In genomic region chr3:131637664-131638063, GRCm38 (mm10) we compare ENCODE assay signal across 12 mouse cellular contexts.
A peak's percentile ranks its signal among the peaks of the same experiment; 100 is the strongest.
DNase-seq lines count a peak whose midpoint lies in the region; ATAC-seq and TF ChIP-seq lines count a peak whose summit lies in the region.
"Had no signal": no experiment of that assay in that cellular context is flagged by ENCODE, and none has a peak within 500 bp of the region (broad histone marks: within the 10 kb centered on the region; RNA-seq: fewer than 3 reads in every experiment).

No protein-coding gene starts in this region.

- no peak overlapping the region for H3K4me3 ChIP-seq in forebrain, embryonic 10.5 days
- H3K4me3 ChIP-seq in forebrain, embryonic 16.5 days (replicated peaks; ENCODE audit: low read length) = no peak overlapping the region
- no peak overlapping the region for H3K4me3 ChIP-seq in hindbrain, embryonic 15.5 days
- H3K4me3 ChIP-seq in midbrain, embryonic 16.5 days (ENCODE audit: low read depth, low read length) = no peak overlapping the region
- no peak overlapping the region for H3K4me3 ChIP-seq in kidney, adult 2 months (ENCODE audit: insufficient read depth, low read depth, low read length)
- H3K4me3 ChIP-seq: embryonic facial prominence, embryonic 12.5 days; kidney, embryonic 15.5 days had no signal

- H3K4me2 ChIP-seq in forebrain, embryonic 16.5 days (ENCODE audit: low read length) = no peak overlapping the region
- no peak overlapping the region for H3K4me2 ChIP-seq in hindbrain, embryonic 15.5 days
- H3K4me2 ChIP-seq in midbrain, embryonic 16.5 days (ENCODE audit: low read length) = no peak overlapping the region
- H3K4me2 ChIP-seq: embryonic facial prominence, embryonic 12.5 days; kidney, embryonic 15.5 days had no signal

- H3K9me3 ChIP-seq in forebrain, embryonic 10.5 days = no peaks in the 10 kb centered on the region
- no peaks in the 10 kb centered on the region for H3K9me3 ChIP-seq in forebrain, embryonic 16.5 days (ENCODE audit: control insufficient read depth, low read length)
- no peaks in the 10 kb centered on the region for H3K9me3 ChIP-seq in hindbrain, embryonic 15.5 days
- no peaks in the 10 kb centered on the region for H3K9me3 ChIP-seq in midbrain, embryonic 16.5 days (replicated peaks; ENCODE audit: control insufficient read depth, low read length, poor library complexity, severe bottlenecking)
- H3K9me3 ChIP-seq: embryonic facial prominence, embryonic 12.5 days; kidney, embryonic 15.5 days had no signal

- TF ChIP-seq CTCF in kidney, adult 2 months (conservative IDR thresholded peaks at IDR 0.05; ENCODE audit: insufficient read depth, insufficient read length, low read depth, low read length) = no peak

- H3K4me1 ChIP-seq in forebrain, embryonic 10.5 days = peaks cover 40% of the 10 kb centered on the region
- H3K4me1 ChIP-seq in forebrain, embryonic 16.5 days (replicated peaks; ENCODE audit: control insufficient read depth, insufficient read depth, low read length) = no peaks in the 10 kb centered on the region
- peaks cover 9% of the 10 kb centered on the region for H3K4me1 ChIP-seq in hindbrain, embryonic 15.5 days (replicated peaks)
- peaks cover 4% of the 10 kb centered on the region; the same call in 1 of the 2 replicates for H3K4me1 ChIP-seq in midbrain, embryonic 16.5 days (ENCODE audit: control insufficient read depth, insufficient read depth, low read length)
- H3K4me1 ChIP-seq in kidney, adult 2 months (ENCODE audit: control insufficient read depth, insufficient read depth, low read length) = no peaks in the 10 kb centered on the region
- H3K4me1 ChIP-seq: kidney, embryonic 15.5 days had no signal

- H3K9ac ChIP-seq in forebrain, embryonic 16.5 days (replicated peaks; ENCODE audit: low read depth, low read length) = no peak overlapping the region
- no peak overlapping the region for H3K9ac ChIP-seq in hindbrain, embryonic 15.5 days
- no peak overlapping the region for H3K9ac ChIP-seq in midbrain, embryonic 16.5 days (ENCODE audit: low read depth, low read length)
- H3K9ac ChIP-seq: embryonic facial prominence, embryonic 12.5 days; kidney, embryonic 15.5 days had no signal

- no peaks in the 10 kb centered on the region for H3K27me3 ChIP-seq in forebrain, embryonic 10.5 days (ENCODE audit: poor library complexity, severe bottlenecking)
- H3K27me3 ChIP-seq in forebrain, embryonic 16.5 days (replicated peaks; ENCODE audit: control insufficient read depth, insufficient read depth, low read length) = no peaks in the 10 kb centered on the region
- no peaks in the 10 kb centered on the region for H3K27me3 ChIP-seq in hindbrain, embryonic 15.5 days
- no peaks in the 10 kb centered on the region for H3K27me3 ChIP-seq in midbrain, embryonic 16.5 days (ENCODE audit: control insufficient read depth, insufficient read depth, low read depth, low read length)
- H3K27me3 ChIP-seq in kidney, adult 2 months (replicated peaks; ENCODE audit: control insufficient read depth, insufficient read depth, low read length) = no peaks in the 10 kb centered on the region
- H3K27me3 ChIP-seq: embryonic facial prominence, embryonic 12.5 days; kidney, embryonic 15.5 days; Patski had no signal

- H3K36me3 ChIP-seq in forebrain, embryonic 10.5 days (replicated peaks) = peaks cover 13% of the 10 kb centered on the region
- H3K36me3 ChIP-seq in forebrain, embryonic 16.5 days (ENCODE audit: control insufficient read depth, insufficient read depth) = peaks cover 7% of the 10 kb centered on the region
- peaks cover 8% of the 10 kb centered on the region; the same call in 1 of the 2 replicates for H3K36me3 ChIP-seq in hindbrain, embryonic 15.5 days
- H3K36me3 ChIP-seq in midbrain, embryonic 16.5 days (ENCODE audit: control insufficient read depth, insufficient read depth, low read length) = no peaks in the 10 kb centered on the region
- H3K36me3 ChIP-seq in kidney, adult 2 months (ENCODE audit: control insufficient read depth, insufficient read depth, low read length) = no peaks in the 10 kb centered on the region

- no peak for ATAC-seq in forebrain, embryonic 16.5 days
- ATAC-seq in hindbrain, embryonic 15.5 days (ENCODE audit: low FRiP score, low read depth) = 0 out of 2 replicates have a peak, but pooled peaks have one; percentile 13
- peak; percentile 18; the same call in 1 of the 2 replicates for ATAC-seq in midbrain, embryonic 16.5 days
- ATAC-seq: Patski had no signal

- DNase-seq in forebrain, embryonic 10.5 days (ENCODE audit: extremely low spot score, low spot score) = no peak
- DNase-seq in adrenal gland, postnatal 14 days = peak; percentile 50
- no peak for DNase-seq in frontal cortex, adult 2 months (ENCODE audit: extremely low spot score in 1 of 2, low spot score in 1 of 2)
- no peak for DNase-seq in thymus, postnatal 0 days (ENCODE audit: low spot score)
- DNase-seq in kidney, adult 2 months = no peak
- DNase-seq: right cerebral cortex, postnatal 14 days had no signal

- peak overlapping the region; percentile 60; the same call in 1 of the 2 replicates for H3K27ac ChIP-seq in forebrain, embryonic 10.5 days
- no peak overlapping the region for H3K27ac ChIP-seq in forebrain, embryonic 16.5 days (ENCODE audit: low read length)
- no peak overlapping the region; the same call in 1 of the 2 replicates for H3K27ac ChIP-seq in hindbrain, embryonic 15.5 days (replicated peaks)
- peak overlapping the region; percentile 32; the same call in 1 of the 2 replicates for H3K27ac ChIP-seq in midbrain, embryonic 16.5 days (ENCODE audit: low read length)
- H3K27ac ChIP-seq in kidney, adult 2 months (ENCODE audit: insufficient read depth, low read depth, low read length) = no peak overlapping the region
- H3K27ac ChIP-seq: embryonic facial prominence, embryonic 12.5 days; kidney, embryonic 15.5 days had no signal

- WGBS in forebrain, embryonic 10.5 days = 52% methylated on average over 10 of the region's 10 CpGs
- WGBS in forebrain, embryonic 16.5 days = 16% methylated on average over 10 of the region's 10 CpGs
- WGBS in hindbrain, embryonic 15.5 days = 13% methylated on average over 10 of the region's 10 CpGs
- WGBS in midbrain, embryonic 16.5 days = 11% methylated on average over 10 of the region's 10 CpGs
- WGBS in kidney, adult 2 months = 53% methylated on average over 10 of the region's 10 CpGs

- no peak for TF ChIP-seq POLR2A in kidney, adult 2 months (IDR thresholded peaks at IDR 0.05; ENCODE audit: low read depth, low read length)

Comparison
In these comparisons a context has a peak if more than half of its experiments do, and no peak if none do; other contexts are left out.
1. H3K27ac ChIP-seq: peak in forebrain, embryonic 10.5 days (single experiment) and midbrain, embryonic 16.5 days (single experiment); none in forebrain, embryonic 16.5 days (single experiment), hindbrain, embryonic 15.5 days (single experiment) and kidney, adult 2 months (single experiment).